Mouse (Mus musculus): ENCODE results near the gene Sap30l.
A peak's percentile ranks its signal among the peaks of the same experiment; 100 is the strongest.

Gene Sap30l

DNA sequence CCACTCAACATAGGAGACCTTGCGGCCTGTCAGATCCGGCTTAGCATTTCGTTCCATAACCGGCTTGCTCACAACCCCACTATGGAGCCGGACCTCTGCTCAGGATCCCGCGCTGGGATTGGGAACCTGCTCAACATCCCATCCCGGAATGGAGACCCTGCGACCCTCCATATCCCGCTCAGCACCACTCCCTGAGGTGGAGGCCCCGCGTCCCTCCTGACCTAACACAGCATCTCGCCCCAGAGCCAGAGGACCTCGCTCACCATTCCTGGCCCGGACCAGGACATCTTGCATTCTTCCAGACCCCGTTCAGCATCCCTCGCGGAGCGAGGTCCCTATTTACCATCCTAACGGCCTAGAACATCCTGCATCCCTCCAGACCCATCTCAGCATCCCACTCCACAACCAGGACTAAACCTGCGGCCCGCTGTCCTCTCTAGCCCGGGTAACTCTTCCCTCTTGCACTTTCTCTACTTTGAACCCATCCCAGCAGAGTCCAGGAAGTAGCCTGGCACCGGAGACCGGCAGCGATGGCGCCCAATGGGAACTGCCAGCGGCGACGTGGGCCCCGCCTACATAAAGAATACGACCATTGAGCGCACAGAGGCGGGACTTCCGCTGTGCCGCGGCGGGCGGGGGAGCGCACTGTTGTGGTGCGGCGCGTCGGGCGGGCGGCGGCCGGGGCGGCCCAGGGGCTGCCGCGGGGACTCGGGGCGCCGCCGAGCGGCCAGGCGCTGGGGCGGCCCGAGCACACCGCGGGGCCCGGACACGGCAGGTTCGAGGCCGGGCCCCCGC lies at the start of gene Sap30l:
Gene Sap30l (plus strand): TSS at position 667 of the 795 bp plus-strand sequence.
- peak; percentile 96 for DNase-seq (ENCODE audit: low spot score)

DNA sequence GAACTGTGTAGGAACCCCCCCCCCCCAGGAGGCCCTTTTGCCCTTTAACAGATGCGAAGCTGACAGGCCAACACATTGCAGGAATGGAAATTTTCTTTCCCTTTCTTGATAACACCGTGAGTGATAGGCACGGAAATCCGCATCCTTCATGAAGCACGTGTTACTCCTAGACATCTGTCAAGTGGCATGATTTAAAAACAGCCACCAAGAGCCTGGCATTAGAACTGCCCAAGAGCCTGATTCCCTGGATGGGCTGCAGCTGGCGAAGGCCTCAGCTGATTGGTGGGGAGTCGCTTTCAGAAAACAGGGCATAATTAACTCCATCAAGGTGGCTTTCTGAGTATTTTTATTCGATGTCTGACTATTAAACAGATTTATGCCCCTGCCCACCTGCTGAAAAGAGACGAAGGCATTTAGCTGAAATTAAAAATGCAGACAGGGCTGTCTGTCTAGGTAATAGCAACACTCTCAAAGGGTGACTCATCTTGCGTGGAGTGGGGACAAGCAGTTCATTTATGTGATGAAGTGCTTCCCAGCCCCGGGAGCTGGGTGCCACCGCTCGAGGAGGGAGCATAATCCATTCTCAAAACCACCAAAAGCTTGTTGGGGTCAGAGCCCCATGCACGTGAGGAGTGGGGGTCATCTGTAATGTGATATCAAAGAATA lies 47.8 kb upstream of the Sap30l start:
- DNase-seq (ENCODE audit: low spot score) = no peak

DNA sequence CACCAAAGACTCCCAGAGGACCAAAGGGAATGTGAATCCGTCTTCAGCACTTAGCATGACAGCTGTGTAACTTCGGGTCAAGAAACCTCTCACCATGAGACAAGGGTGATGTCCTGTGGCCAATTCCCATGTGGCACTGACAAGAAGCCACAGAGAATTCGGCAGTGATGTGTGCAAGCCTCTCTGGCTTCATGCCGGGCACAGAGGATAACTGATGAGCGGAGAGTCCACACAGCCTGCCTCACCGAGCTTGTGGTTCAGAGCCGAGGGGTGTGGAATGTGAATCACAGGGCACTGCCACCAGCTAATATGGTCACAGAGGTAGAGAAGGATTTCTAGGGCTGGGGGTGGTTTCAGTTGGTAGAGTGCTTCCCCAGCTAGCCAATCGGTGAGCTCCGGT lies 42.8 kb upstream of the Sap30l start:
- no peak for DNase-seq (ENCODE audit: low spot score)

DNA sequence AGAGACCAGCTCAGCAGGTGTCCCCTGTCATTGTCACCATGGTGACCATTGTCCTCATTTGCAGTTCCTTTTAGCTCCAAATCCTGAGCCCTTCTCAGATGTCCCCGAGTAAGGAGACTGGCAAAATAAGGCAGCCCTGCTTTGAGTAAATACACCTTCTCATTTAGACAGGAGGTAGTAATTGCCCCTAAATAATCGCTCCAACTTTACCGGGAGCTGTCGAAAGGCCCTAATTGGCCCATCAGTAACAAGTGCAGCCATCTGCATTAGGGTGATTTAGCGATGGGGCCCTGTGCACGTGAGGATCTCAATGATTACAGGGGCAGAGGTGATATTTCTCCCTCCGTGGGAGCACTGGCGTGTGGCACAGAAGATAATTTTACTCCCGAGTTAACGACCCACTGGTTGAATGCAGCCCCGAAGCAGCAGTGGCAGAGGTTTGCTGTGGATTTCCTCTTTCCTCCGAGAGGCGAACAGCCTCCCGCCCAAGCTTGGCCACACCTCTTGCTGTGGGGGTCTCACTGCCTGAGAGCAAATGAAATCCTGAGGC lies 40.9 kb upstream of the Sap30l start:
- no peak for DNase-seq (ENCODE audit: low spot score)

DNA sequence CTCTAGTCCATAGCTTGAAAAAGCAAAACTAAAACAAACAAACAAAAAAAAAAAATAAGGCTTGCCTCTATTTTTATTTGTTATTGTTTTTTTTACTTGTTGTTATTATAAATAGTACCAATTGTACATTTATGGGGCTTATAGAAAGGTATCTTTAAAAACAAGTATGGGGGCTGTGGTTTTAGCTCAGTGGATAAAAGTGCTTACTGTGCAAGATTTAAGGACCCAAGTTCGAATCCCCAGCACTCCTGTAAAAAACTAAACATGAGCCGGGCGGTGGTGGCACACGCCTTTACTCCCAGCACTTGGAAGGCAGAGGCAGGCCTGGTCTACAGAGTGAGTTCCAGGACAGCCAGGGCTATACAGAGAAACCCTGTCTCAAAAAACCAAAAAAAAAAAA lies 40.1 kb upstream of the Sap30l start:
- DNase-seq (ENCODE audit: low spot score) = no peak

DNA sequence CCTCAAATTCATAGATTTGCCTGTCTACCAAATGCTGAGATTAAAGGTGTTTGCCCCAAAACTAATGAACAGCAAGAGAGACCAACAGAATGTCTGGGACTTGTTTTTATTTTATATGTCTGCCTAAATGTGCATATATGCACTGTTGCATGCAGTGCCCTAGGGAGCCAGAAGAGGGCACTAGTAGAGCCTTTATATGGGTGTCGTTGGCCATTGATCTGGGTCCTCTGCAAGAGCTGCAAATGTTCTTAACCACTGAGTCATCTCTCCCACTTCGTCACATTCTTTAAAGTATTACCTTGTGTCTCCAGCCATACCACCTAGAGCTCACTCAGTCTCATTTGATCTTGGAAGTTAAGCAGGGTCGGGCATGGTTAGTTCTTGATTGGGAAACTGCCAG lies 37.3 kb upstream of the Sap30l start:
- DNase-seq (ENCODE audit: low spot score) = no peak

DNA sequence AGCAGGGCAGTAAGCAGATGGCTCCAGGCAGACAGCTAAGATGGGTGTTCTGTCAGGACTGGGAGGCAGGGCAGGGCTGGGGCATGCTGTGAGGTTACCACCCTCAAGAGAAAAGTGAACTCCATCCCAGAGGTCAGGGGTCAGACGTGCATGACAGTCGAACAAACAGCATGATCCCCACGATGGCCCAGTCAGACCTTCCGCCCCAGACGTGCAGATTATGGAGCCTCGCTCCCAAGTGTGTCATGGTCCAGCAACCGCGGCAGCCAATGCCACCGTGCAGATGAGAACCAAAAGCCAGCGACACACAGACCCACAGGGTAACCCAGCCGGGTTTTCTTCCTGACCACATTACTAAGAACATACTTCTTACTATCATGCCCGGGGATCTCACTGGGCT lies 34.8 kb upstream of the Sap30l start:
- peak; percentile 48 for DNase-seq (ENCODE audit: low spot score)

DNA sequence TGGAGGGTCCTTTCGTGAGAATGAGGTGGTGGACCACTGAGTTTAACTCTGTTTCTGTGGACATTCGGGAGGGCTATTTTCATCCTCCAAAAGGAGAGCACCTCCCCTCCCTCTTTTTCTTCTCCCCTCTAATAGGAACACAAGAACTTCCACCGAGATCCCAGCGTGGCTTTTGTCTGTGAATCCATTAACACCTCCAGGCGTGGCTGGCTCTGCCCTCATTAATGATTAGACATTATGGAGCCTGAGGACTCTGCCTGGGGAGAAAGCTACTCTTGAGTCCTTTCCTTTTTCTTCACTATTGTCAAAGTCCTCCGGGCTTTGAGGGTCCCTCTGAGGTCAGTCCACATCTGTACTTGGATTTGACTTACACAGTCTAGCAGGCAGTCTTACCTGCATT lies 34.3 kb upstream of the Sap30l start:
- DNase-seq (ENCODE audit: low spot score) = no peak

DNA sequence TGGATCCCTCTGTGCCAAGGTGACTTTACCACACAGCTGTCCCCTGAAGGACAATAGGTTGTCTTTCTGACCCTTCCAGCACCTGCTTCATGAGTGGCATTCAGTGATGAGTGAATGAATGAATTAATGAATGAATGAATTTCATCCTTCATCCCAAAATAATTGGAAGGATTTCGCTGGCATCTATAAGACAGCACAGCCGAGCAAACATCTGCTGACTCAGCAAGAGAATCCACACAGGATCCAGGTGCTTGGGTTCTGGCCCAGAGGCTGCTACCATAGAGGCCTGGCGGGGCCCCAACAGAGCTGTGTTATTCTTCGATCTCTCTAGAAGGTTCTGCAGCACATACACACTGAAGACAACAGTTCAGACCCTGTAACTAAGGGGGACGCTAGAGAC lies 30.7 kb upstream of the Sap30l start:
- DNase-seq (ENCODE audit: low spot score) = no peak

DNA sequence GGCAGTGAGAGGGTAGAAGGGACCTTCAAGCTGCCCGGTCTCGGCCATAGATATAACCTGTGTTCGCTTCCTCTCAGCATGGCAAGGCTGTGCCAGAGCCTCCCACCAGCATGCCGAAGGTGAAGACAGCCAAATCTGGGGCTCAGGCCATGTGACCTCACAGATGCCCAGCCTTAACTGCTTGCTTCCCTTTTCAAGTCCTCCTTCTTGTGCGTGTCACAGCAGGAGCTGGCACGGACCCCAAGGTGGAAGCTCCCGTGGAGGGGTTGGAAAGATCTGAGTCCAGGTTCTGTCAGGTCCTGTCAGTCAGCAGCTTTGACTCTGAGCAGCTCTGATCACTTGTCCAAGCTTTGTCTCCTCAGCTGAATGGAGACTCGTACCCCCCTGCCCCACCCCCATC lies 29.8 kb upstream of the Sap30l start:
- DNase-seq (ENCODE audit: low spot score) = no peak

DNA sequence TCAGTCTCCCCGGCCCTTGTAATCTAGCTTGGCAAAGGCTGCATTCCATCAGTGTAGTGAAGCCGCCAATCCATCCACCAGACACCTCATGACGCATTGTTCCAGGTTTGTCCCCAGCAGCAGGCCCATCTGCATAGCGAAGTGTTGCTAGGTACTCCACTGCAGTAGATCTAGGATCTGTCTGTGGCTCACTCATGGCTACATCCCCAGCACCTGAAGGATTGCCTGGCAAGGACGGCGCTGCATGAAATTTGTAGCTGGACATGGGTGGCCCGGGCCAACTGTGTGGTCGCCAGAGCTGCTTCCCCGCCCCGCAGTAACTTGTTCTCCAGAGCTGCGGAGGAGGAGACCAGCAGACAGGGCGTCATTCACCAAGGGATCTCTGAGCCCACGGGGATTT lies 28.0 kb upstream of the Sap30l start:
- DNase-seq (ENCODE audit: low spot score) = no peak

DNA sequence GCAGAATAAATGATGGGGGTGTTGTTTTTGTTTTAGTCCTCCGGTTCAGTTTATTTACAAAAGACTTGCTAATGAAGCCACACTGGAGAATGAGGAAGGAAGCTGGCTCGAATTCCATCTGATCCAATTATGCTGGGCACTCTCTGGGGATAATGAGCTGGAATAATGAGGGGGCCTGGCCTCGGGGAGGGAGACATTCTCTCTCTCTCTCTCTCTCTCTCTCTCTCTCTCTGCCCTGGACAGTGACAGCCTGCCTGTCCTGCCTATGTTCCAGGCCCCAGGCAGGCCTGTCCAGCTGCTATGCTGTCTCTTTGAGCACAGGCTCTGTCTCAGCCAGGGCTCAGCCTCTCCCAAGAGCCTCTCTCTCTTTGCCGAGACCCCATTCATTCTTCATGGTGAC lies 27.5 kb upstream of the Sap30l start:
- no peak for DNase-seq (ENCODE audit: low spot score)

DNA sequence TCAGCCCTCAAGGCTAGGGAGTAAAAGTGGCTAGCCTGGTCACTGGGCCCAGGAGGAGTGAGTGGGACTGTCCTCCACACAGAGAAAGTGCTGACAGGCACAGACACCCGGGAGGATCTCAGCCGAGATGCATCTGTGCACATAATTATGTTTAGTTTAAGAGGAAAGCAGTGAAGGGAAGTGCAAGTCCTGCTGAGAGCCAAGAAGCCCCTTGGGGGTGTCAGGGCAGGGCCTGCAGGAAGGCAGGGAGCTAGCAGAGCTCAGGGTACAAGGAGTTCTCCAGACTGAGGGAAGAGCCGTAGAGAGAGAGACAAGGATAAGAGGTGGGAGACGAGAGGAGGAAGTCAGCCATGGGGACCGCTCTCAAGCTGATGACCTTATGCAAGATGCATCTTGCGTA lies 25.6 kb upstream of the Sap30l start:
- DNase-seq (ENCODE audit: low spot score) = no peak

DNA sequence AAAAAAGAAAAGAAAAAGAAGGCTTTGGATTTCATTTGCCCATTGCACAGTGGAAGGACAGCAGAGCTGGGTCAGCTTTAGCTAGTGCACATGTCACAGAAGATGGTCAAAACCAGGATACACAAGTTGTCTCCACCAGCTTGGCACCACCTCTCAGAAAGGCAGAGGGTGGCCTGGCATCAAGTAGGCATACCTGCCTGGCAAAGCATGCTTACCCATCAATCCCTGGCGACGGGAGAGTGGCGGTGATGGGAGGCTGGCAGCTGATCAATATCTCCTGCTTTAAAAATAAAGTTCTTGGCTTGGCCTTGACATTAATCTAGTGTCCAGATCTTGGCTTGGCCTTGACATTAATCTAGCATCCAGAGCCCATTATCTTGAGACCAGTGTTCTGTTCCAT lies 24.9 kb upstream of the Sap30l start:
- no peak for DNase-seq (ENCODE audit: low spot score)

DNA sequence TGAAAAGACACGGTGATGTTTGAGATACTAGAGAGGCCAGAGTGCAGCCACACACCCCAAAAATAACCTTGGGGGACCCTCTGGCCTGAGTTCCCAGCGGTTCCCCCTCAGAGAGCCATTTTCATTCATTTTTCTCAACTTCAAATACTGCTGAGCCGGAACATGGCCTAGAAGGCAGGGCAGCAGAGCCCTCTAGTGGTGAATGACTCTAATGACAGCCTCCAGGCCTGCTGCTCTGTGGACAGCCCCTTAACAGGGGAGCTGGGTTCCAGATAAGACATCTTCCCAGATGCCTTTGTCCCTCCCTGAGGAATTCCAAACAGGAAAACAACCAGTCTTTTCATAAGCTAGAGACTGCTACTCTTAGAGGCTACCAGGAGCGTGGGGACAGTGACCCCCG lies 23.1 kb upstream of the Sap30l start:
- DNase-seq (ENCODE audit: low spot score) = peak; percentile 49

DNA sequence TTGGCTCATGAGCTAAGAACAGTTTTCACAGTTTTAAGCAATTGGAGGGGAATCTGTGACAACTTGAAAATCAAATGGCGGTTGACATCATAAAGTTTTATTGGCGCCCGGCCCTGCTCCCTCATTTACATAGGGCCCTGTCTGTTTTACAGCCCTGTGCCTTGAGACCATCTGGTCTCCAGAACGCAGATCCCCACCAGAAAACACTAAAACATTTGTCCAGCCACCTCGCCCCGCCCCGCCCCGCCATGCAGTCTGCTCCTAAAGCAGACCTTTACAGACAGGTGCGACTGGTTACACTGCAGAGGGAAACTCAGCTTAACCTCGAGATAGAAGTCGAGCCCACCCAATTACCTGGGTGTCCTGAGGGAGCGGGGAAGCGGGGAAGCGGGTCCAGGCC lies 21.6 kb upstream of the Sap30l start:
- DNase-seq (ENCODE audit: low spot score) = no peak

DNA sequence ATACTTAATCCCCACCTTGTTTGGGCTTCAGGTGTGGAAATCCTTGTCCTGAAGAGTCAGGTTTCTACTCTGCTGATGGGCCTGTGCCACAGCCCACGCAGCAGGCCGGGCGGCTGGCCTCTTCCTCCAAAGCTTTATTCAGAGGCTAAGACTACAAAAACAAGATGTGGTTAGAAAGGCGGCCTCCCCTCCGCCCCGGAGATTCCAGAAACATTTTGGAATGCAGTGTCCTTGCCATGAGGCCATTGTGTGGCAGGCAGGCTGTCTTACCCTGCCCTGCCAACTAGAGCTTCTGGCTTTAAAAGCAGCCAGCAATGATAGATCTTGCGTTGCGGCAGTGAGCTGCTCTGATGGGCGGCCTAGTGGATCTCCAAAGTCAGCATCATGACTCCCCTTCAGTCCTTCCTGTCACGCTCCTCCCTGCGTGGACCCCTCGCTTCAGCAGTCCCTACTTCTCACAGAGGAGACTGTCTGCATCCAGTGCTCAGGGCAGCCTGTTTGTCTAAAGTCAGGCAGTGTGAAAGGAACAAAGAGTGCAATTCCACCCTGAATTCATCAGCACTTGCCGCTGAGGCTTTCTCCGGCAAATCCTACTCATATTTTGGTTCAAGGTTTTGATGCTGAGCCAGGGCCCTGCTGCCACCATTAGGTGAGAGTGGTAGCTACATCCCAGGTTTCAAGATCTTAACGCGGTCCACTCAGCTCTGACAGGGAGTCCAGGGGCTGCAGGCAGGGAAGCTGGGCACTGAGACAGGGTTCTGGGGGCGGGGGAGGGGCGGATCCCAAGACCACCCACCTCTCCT lies 14.6 kb upstream of the Sap30l start:
- no peak for DNase-seq (ENCODE audit: low spot score)

DNA sequence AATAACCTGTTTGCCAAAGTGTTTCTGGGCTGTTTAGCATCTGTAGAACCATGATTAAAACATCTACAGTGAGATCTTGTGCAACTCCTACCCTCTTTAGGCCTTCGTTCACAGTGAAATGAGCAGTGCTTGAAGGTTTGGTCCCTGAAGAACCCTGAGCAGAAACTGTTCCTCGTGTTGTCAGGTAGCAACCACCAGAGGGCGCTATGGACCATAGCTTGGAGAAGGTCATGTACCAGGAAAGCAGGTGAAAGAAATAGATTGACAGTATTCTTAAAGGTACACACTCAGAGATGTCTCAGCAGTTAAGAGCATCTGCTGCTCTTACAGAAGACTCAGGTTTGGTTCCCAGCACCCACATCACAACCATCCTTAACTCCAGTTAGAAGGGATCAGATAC lies 13.5 kb upstream of the Sap30l start:
- peak; percentile 45 for DNase-seq (ENCODE audit: low spot score)

DNA sequence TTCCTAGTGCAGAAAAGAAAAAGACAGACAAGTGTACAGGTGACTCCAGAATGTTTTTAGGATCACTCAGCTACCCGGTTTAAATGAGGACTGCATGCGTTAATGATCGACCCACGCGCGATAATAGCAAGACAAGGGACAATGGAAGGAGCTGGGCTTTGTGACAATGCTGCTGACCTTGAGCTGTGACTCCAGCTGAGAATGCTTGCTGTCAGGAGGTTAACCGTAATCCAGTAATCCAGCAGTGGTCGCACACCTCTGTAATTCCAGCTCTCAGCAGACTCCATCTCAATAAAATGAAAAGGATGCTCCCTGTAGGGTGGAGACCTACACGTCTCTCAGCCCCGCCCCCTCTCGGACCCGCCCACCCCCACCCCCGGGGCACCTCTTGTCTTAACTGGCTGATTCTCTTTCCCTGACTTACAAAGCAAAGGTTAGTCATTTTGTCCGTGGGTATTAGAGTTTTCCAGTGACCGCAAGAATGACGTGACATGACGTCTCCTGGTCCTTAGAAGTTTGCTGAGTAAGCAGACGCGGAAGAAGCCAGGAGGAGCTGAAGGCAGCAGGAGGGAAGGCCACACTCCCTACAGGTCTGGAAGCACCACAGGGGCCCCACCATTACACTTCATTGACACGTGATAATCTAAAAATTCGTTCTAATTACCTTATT lies 10.4 kb upstream of the Sap30l start:
- DNase-seq (ENCODE audit: low spot score) = no peak

DNA sequence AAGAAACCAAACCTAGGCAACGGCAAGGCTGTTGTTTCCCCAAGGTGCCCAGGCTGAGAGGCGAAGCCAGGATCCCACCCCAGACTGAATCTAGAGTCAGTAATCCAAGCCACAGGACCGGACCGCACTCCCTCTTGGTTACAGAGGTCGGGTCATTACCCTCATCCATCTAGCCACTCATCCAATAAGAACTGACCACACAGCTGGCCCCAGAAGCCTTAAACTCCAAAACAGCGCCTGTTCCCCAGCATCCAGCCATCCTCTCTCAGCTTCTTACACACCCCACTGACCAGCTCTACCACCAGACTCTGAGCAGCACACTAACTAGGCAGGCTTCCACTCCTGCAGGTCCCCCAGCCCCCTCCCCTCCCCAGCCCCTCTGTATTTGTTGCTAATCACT lies 6.4 kb upstream of the Sap30l start:
- no peak for DNase-seq (ENCODE audit: low spot score)

DNA sequence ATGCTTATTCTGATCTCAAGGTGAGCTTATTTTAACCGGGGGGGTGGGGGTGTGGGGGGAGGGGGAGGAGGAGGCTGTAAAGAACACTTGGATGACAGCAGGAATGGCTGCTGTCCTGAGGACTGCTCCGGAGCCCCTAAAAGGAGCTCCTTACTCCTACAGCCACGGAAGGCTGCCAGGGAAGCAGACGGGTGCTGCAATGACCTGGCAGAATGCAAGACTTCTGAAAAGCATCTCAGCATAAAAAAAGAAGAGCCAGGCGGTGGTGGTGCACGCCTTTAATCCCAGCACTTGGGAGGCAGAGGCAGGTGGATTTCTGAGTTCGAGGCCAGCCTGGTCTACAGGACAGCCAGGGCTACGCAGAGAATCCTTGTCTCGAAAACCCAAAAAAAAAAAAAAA lies 3.6 kb upstream of the Sap30l start:
- no peak for DNase-seq (ENCODE audit: low spot score)

DNA sequence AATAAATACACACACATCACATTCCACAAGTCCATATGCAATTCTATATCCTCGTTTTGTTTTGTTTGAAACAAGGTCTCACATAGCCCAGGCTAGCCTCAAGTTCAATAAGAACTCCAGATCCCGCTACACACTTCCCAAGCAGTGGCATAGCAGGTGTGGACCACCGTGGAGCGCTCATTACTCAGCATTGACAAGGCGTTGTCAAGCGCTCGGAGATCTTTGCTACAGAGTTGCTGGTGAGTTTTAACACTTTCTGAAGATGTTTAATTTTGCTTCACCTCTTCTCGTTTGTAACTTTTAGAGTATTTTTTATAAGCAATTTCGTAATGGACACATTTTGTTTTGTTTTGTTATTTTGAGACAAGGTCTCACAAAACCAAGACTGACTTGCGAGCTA lies 2.0 kb upstream of the Sap30l start:
- no peak for DNase-seq (ENCODE audit: low spot score)

All from yolk sac, embryonic 10.5 days (tissue).